Mouse (Mus musculus) CH12.LX (cell line): Measurements from ENCODE around the gene Myl7. TPM values are rescaled to one million over a fixed set of nuclear protein-coding genes. Genes with fewer than 3 reads are reported as not detected.

Experiments used
- DNase-seq: peaks from one replicate; pipeline ENCODE4 v3.0.0-alpha.2; 2013; ENCODE audit errors: extremely low read depth
- H3K27ac ChIP-seq: 2 replicates; pipeline ENCODE4 v1.5.1; 2012; ENCODE audit warnings: low read depth, mild to moderate bottlenecking, control low read depth, moderate library complexity; ENCODE audit not compliant: insufficient read depth
- H3K27me3 ChIP-seq: replicated peaks from 2 replicates; pipeline ENCODE3; 2012; ENCODE audit warnings: inconsistent platforms
- H3K36me3 ChIP-seq, 2 experiments: replicated peaks in 1 of 2; 2 replicates each; pipeline versions ENCODE3 to v1.6.1; 2012; ENCODE audit warnings: inconsistent platforms in 1 of 2, low read length in 1 of 2, mild to moderate bottlenecking in 1 of 2, mixed read lengths in 1 of 2, moderate library complexity in 1 of 2; ENCODE audit not compliant: control insufficient read depth in 1 of 2, insufficient read depth in 1 of 2
- H3K4me1 ChIP-seq, 2 experiments: 2 replicates each; pipeline ENCODE4 v1.6.1; 2012; ENCODE audit warnings: inconsistent platforms in 1 of 2, moderate library complexity in 1 of 2; ENCODE audit not compliant: insufficient read depth in 2 of 2, control insufficient read depth in 1 of 2
- H3K4me2 ChIP-seq: 2 replicates; pipeline ENCODE4 v1.6.1; 2012; ENCODE audit warnings: low read depth, mild to moderate bottlenecking, control low read depth; ENCODE audit not compliant: poor library complexity, insufficient read depth, severe bottlenecking
- H3K4me3 ChIP-seq, 3 experiments: fragments of 150-350 bp in 1 of 3; sonication (generic) in 1 of 3; replicated peaks in 1 of 3; 2 replicates each; pipeline versions ENCODE3 to v1.5.1; 2011 to 2012; ENCODE audit warnings: low read depth in 2 of 3, low read length in 2 of 3, mild to moderate bottlenecking in 2 of 3, moderate library complexity in 2 of 3, control low read depth in 1 of 3, improper control_type of control experiment in 1 of 3, inconsistent platforms in 1 of 3, mixed read lengths in 1 of 3; ENCODE audit not compliant: poor library complexity in 1 of 3
- H3K79me2 ChIP-seq: replicated peaks from 2 replicates; pipeline ENCODE4 v1.6.1; 2012; ENCODE audit warnings: mild to moderate bottlenecking, moderate library complexity; ENCODE audit not compliant: control insufficient read depth, poor library complexity, insufficient read depth, severe bottlenecking; ENCODE audit errors: extremely low read depth
- H3K9ac ChIP-seq: 2 replicates; pipeline ENCODE4 v1.6.1; 2012; ENCODE audit warnings: low read depth, mild to moderate bottlenecking, control low read depth, moderate library complexity; ENCODE audit not compliant: insufficient read depth
- H3K9me3 ChIP-seq: replicated peaks from 2 replicates; pipeline ENCODE3; 2012; ENCODE audit warnings: low read length, inconsistent platforms, mixed read lengths
- CHD1 ChIP-seq: IDR thresholded peaks from 2 replicates; pipeline ENCODE4 v1.6.1; 2012; ENCODE audit warnings: low read depth, low read length, improper control_type of control experiment, inconsistent platforms
- CHD2 ChIP-seq: IDR thresholded peaks from 2 replicates; pipeline ENCODE4 v1.6.1; 2011; ENCODE audit warnings: low read length, improper control_type of control experiment
- E2F4 ChIP-seq: IDR thresholded peaks from 2 replicates; pipeline ENCODE4 v1.6.1; 2011; ENCODE audit warnings: low read depth, low read length, improper control_type of control experiment; ENCODE audit not compliant: insufficient replicate concordance
- ETS1 ChIP-seq: conservative IDR thresholded peaks from 2 replicates; pipeline ENCODE4 v1.6.1; 2012; ENCODE audit warnings: low read depth, mild to moderate bottlenecking, inconsistent platforms, low read length, improper control_type of control experiment, moderate library complexity
- GABPA ChIP-seq: IDR thresholded peaks from 2 replicates; pipeline ENCODE4 v1.6.1; 2012; ENCODE audit warnings: low read depth, low read length, improper control_type of control experiment, inconsistent platforms; ENCODE audit not compliant: insufficient replicate concordance
- HCFC1 ChIP-seq: IDR thresholded peaks from 2 replicates; pipeline ENCODE4 v1.6.1; 2012; ENCODE audit warnings: low read depth, mild to moderate bottlenecking, inconsistent platforms, low read length, improper control_type of control experiment
- IRF4 ChIP-seq: IDR thresholded peaks from 2 replicates; pipeline ENCODE4 v1.6.1; 2014; ENCODE audit warnings: low read depth, mild to moderate bottlenecking, inconsistent platforms, low read length, improper control_type of control experiment
- JUN ChIP-seq: IDR thresholded peaks from 2 replicates; pipeline ENCODE4 v1.6.1; 2011; ENCODE audit warnings: low read depth, mild to moderate bottlenecking, low read length, improper control_type of control experiment, moderate library complexity; ENCODE audit not compliant: insufficient read depth
- JUND ChIP-seq: conservative IDR thresholded peaks from 2 replicates; pipeline ENCODE4 v1.6.1; 2011; ENCODE audit warnings: low read depth, low read length, improper control_type of control experiment
- KAT2A ChIP-seq: IDR thresholded peaks from 2 replicates; pipeline ENCODE4 v1.6.1; 2012; ENCODE audit warnings: low read length, improper control_type of control experiment, inconsistent platforms; ENCODE audit not compliant: insufficient replicate concordance
- MEF2A ChIP-seq: IDR thresholded peaks from 2 replicates; pipeline ENCODE4 v1.6.1; 2014; ENCODE audit warnings: low read depth, mild to moderate bottlenecking, inconsistent platforms, low read length, improper control_type of control experiment, borderline replicate concordance
- PAX5 ChIP-seq: IDR thresholded peaks from 2 replicates; pipeline ENCODE4 v1.6.1; 2012; ENCODE audit warnings: low read length, inconsistent platforms, mixed read lengths
- POLR2A ChIP-seq: IDR thresholded peaks from 2 replicates; pipeline ENCODE4 v1.6.1; 2011; ENCODE audit warnings: low read depth, mild to moderate bottlenecking, improper control_type of control experiment, low read length
- POLR2AphosphoS2 ChIP-seq: IDR thresholded peaks from 2 replicates; pipeline ENCODE4 v1.6.1; 2011; ENCODE audit warnings: low read depth, low read length, improper control_type of control experiment
- RAD21 ChIP-seq: IDR thresholded peaks from 2 replicates; pipeline ENCODE4 v1.6.1; 2011; ENCODE audit warnings: low read depth, mild to moderate bottlenecking, low read length, improper control_type of control experiment, moderate library complexity
- SIN3A ChIP-seq: IDR thresholded peaks from 2 replicates; pipeline ENCODE4 v1.6.1; 2012; ENCODE audit warnings: low read length, improper control_type of control experiment, inconsistent platforms
- TBP ChIP-seq: conservative IDR thresholded peaks from 2 replicates; pipeline ENCODE4 v1.6.1; 2011; ENCODE audit warnings: low read depth, low read length, improper control_type of control experiment
- TCF12 ChIP-seq: IDR thresholded peaks from 2 replicates; pipeline ENCODE4 v1.6.1; 2014; ENCODE audit warnings: low read depth, mild to moderate bottlenecking, inconsistent platforms, low read length, improper control_type of control experiment
- UBTF ChIP-seq: IDR thresholded peaks from 2 replicates; pipeline ENCODE4 v1.6.1; 2012; ENCODE audit warnings: low read depth, mild to moderate bottlenecking, inconsistent platforms, low read length, improper control_type of control experiment, moderate library complexity
- USF1 ChIP-seq: IDR thresholded peaks from 2 replicates; pipeline ENCODE4 v1.6.1; 2014; ENCODE audit warnings: low read depth, mild to moderate bottlenecking, inconsistent platforms, low read length, improper control_type of control experiment
- USF2 ChIP-seq: conservative IDR thresholded peaks from 2 replicates; pipeline ENCODE4 v1.6.1; 2011; ENCODE audit warnings: low read depth, low read length, improper control_type of control experiment
- ZC3H11A ChIP-seq: IDR thresholded peaks from 2 replicates; pipeline ENCODE4 v1.6.1; 2012; ENCODE audit warnings: low read depth, mild to moderate bottlenecking, inconsistent platforms, low read length, improper control_type of control experiment
- ZKSCAN1 ChIP-seq: IDR thresholded peaks from 2 replicates; pipeline ENCODE4 v1.6.1; 2012; ENCODE audit warnings: low read depth, inconsistent platforms, low read length, improper control_type of control experiment, borderline replicate concordance
- ZMIZ1 ChIP-seq: IDR thresholded peaks from 2 replicates; pipeline ENCODE4 v1.6.1; 2012; ENCODE audit warnings: low read depth, mild to moderate bottlenecking, inconsistent platforms, low read length, improper control_type of control experiment
- ZNF384 ChIP-seq: IDR thresholded peaks from 2 replicates; pipeline ENCODE4 v1.6.1; 2012; ENCODE audit warnings: low read depth, low read length, improper control_type of control experiment, inconsistent platforms
- dilution Hi-C: fragments of 300-500 bp; cut with MboI; formaldehyde crosslinking; loops from 2 replicates; pipeline ENCODE4 v1.14.3; 2020; ENCODE audit warnings: low sequenced_read_pairs; ENCODE audit not compliant: extremely low pct_unique_long_range_greater_than_20kb, extremely low pct_ligation_motif_present
- in situ Hi-C: fragments of 300-500 bp; cut with MboI; formaldehyde crosslinking; loops from 3 replicates; pipeline ENCODE4 v1.14.3; 2019; ENCODE audit warnings: low sequenced_read_pairs, low pct_ligation_motif_present, low pct_unique_long_range_greater_than_20kb, mixed read lengths
- polyA plus RNA-seq: library from polyadenylated mRNA; unstranded; fragments of >175 nt; gene quantifications from 2 replicates; pipeline ENCODE4 v1.2.1, GENCODE M21; 2012; ENCODE audit warnings: low read depth; ENCODE audit not compliant: insufficient read length
- total RNA-seq, 2 experiments: library from RNA; depleted of rRNA; stranded (reverse); fragments of 300-350 nt in 1 of 2; fragments of >200 nt in 1 of 2; gene quantifications; 2 replicates each; pipeline ENCODE4 v1.2.3; 2012 to 2014

Myl7 gene
- total and polyA plus RNA-seq, 3 experiments = 0.42 TPM; not detected in 2

- Histone ChIP-seq H3K4me1 (peaks cover 4 to 12% of the 10 kb centered on the region in 2 experiments), H3K79me2 (no peaks in the 10 kb centered on the region), H3K4me2 (no peak overlapping the region), H3K4me3 (no peak overlapping the region), H3K9me3 (no peaks in the 10 kb centered on the region), H3K36me3 (no peaks in the 10 kb centered on the region), H3K9ac (no peak overlapping the region), H3K27me3 (no peaks in the 10 kb centered on the region)
- in situ Hi-C loops (no loop called here), dilution Hi-C loops (no loop called here)
- TF ChIP-seq JUND (no peak), SIN3A (no peak), E2F4 (no peak), ZC3H11A (no peak), GABPA (no peak), ZNF384 (no peak), PAX5 (no peak), ZMIZ1 (no peak), UBTF (no peak), IRF4 (no peak), POLR2AphosphoS2 (no peak), KAT2A (no peak), HCFC1 (no peak)
- TF ChIP-seq, all 38 proteins: peak for 0
- DNase-seq = no peak
- H3K27ac ChIP-seq = no peak overlapping the region
These were observed 10.1 kb upstream of the Myl7 start for GRCm38 (mm10) chr11:5908642-5909041.

- Histone ChIP-seq H3K36me3 (no peaks in the 10 kb centered on the region), H3K4me1 (peaks cover 3 to 6% of the 10 kb centered on the region in 2 experiments; a peak in 1 of 4 replicates), H3K9me3 (no peaks in the 10 kb centered on the region), H3K4me2 (no peak overlapping the region), H3K79me2 (no peaks in the 10 kb centered on the region), H3K9ac (no peak overlapping the region), H3K27me3 (no peaks in the 10 kb centered on the region), H3K27ac (no peak overlapping the region), H3K4me3 (no peak overlapping the region)
- no peak for DNase-seq
- TF ChIP-seq ETS1 = no peak
- TF ChIP-seq USF1 = no peak
- no peak for TF ChIP-seq ZMIZ1
- TF ChIP-seq POLR2A = no peak
- TF ChIP-seq CHD1 = no peak
- no peak for TF ChIP-seq ZNF384
- TF ChIP-seq PAX5 = no peak
- TF ChIP-seq IRF4 = no peak
- TF ChIP-seq E2F4 = no peak
- no peak for TF ChIP-seq ZKSCAN1
- no peak for TF ChIP-seq USF2
- no peak for TF ChIP-seq CHD2
- no peak for TF ChIP-seq TBP
- TF ChIP-seq JUND = no peak
- TF ChIP-seq MEF2A = no peak
- no peak for TF ChIP-seq RAD21
- no peak for TF ChIP-seq JUN
- TF ChIP-seq TCF12 = no peak
- in situ Hi-C loops (no loop called here), dilution Hi-C loops (no loop called here)
These were observed 8.5 kb upstream of the Myl7 start for GRCm38 (mm10) chr11:5907096-5907495.
